Mouse (Mus musculus): Measurements from ENCODE around the gene Itm2b.

Itm2b gene

GRCm38 (mm10) chr14:73384913-73385719, at the start of gene Itm2b:
TSS of gene Itm2b (minus strand) at chr14:73385289.
- peak; percentile 78 for DNase-seq

- DNase-seq = no peak
Measured at GRCm38 (mm10) chr14:73433487-73433886, 48.4 kb upstream of the Itm2b start.

GRCm38 (mm10) chr14:73430571-73430970, 45.5 kb upstream of the Itm2b start:
- no peak for DNase-seq

GRCm38 (mm10) chr14:73425571-73426041, 40.5 kb upstream of the Itm2b start:
- DNase-seq = no peak

- DNase-seq = no peak
Measured at GRCm38 (mm10) chr14:73424961-73425360, 39.9 kb upstream of the Itm2b start.

GRCm38 (mm10) chr14:73423542-73423941, 38.5 kb upstream of the Itm2b start:
- no peak for DNase-seq

- no peak for DNase-seq
Measured at GRCm38 (mm10) chr14:73422621-73423020, 37.5 kb upstream of the Itm2b start.

- no peak for DNase-seq
Measured at GRCm38 (mm10) chr14:73421580-73421979, 36.5 kb upstream of the Itm2b start.

- no peak for DNase-seq
Measured at GRCm38 (mm10) chr14:73420138-73420745, 35.2 kb upstream of the Itm2b start.

GRCm38 (mm10) chr14:73416511-73416910, 31.4 kb upstream of the Itm2b start:
- DNase-seq = no peak

- no peak for DNase-seq
Measured at GRCm38 (mm10) chr14:73415376-73416035, 30.4 kb upstream of the Itm2b start.

- DNase-seq = no peak
Measured at GRCm38 (mm10) chr14:73411729-73412128, 26.6 kb upstream of the Itm2b start.

GRCm38 (mm10) chr14:73410083-73410482, 25.0 kb upstream of the Itm2b start:
- DNase-seq = no peak

- no peak for DNase-seq
Measured at GRCm38 (mm10) chr14:73408223-73408845, 23.2 kb upstream of the Itm2b start.

- DNase-seq = no peak
Measured at GRCm38 (mm10) chr14:73404016-73404415, 18.9 kb upstream of the Itm2b start.

- DNase-seq = no peak
Measured at GRCm38 (mm10) chr14:73403351-73403750, 18.3 kb upstream of the Itm2b start.

- no peak for DNase-seq
Measured at GRCm38 (mm10) chr14:73402296-73403035, 17.4 kb upstream of the Itm2b start.

- DNase-seq = no peak
Measured at GRCm38 (mm10) chr14:73401408-73401807, 16.3 kb upstream of the Itm2b start.

GRCm38 (mm10) chr14:73399866-73400618, 15.0 kb upstream of the Itm2b start:
- DNase-seq = no peak

GRCm38 (mm10) chr14:73398367-73398996, 13.4 kb upstream of the Itm2b start:
- no peak for DNase-seq

- no peak for DNase-seq
Measured at GRCm38 (mm10) chr14:73395750-73396149, 10.7 kb upstream of the Itm2b start.

Data from right cerebral cortex, postnatal 4 days (tissue).